Mouse (Mus musculus) forebrain, embryonic 16.5 days (tissue): ENCODE results near the gene Gm3415. TPM values are rescaled to one million over a fixed set of nuclear protein-coding genes. Genes with fewer than 3 reads are reported as not detected.

Source experiments
- ATAC-seq: fragments of 200-750 bp; cut with Nextera tagmentation; 2 replicates; pipeline ENCODE4 v1.8.0; 2017; ENCODE audit warnings: mild to moderate bottlenecking, moderate library complexity
- H3K27ac ChIP-seq: fragments of 300-500 bp; sonication (generic); 2 replicates; pipeline ENCODE4 v1.5.1; 2014; ENCODE audit warnings: low read length, control low read depth
- H3K27me3 ChIP-seq: fragments of 300-500 bp; sonication (generic); replicated peaks from 2 replicates; pipeline ENCODE4 v1.6.1; 2014; ENCODE audit warnings: low read length; ENCODE audit not compliant: control insufficient read depth, insufficient read depth
- H3K36me3 ChIP-seq: fragments of 300-500 bp; sonication (generic); 2 replicates; pipeline ENCODE4 v1.6.1; 2014; ENCODE audit not compliant: control insufficient read depth, insufficient read depth
- H3K4me1 ChIP-seq: fragments of 300-500 bp; sonication (generic); replicated peaks from 2 replicates; pipeline ENCODE4 v1.6.1; 2014; ENCODE audit warnings: low read length; ENCODE audit not compliant: control insufficient read depth, insufficient read depth
- H3K4me2 ChIP-seq: fragments of 300-500 bp; sonication (generic); 2 replicates; pipeline ENCODE4 v1.6.1; 2014; ENCODE audit warnings: mild to moderate bottlenecking, low read length, control low read depth
- H3K4me3 ChIP-seq: fragments of 300-500 bp; sonication (generic); replicated peaks from 2 replicates; pipeline ENCODE4 v1.5.1; 2014; ENCODE audit warnings: mild to moderate bottlenecking, low read length, control low read depth
- H3K9ac ChIP-seq: fragments of 300-500 bp; sonication (generic); replicated peaks from 2 replicates; pipeline ENCODE4 v1.6.1; 2014; ENCODE audit warnings: low read depth, low read length, control low read depth
- H3K9me3 ChIP-seq: fragments of 300-500 bp; sonication (generic); 2 replicates; pipeline ENCODE4 v1.6.1; 2016; ENCODE audit warnings: low read length; ENCODE audit not compliant: control insufficient read depth
- WGBS: fragments of 180-500 bp; shearing (Covaris S2); extraction: QIAGEN DNeasy Blood & Tissue Kit; methylation state at CpG from one replicate; pipeline ENCODE4 v1.1.7; 2014; 5-methylcytosine and 5-hydroxymethylcytosine counted together
- polyA plus RNA-seq: library from polyadenylated mRNA; unstranded; fragments of >200 nt; fragmentation: Nextera tagmentation; extraction: Ambion mirVana; gene quantifications from 2 replicates; pipeline ENCODE4 v1.2.1, GENCODE M21; 2015

The Gm3415 gene
- polyA plus RNA-seq, 1 experiment from 2014 or later: not detected

- Histone ChIP-seq H3K9ac (no peak overlapping the region), H3K9me3 (no peaks in the 10 kb centered on the region), H3K36me3 (no peaks in the 10 kb centered on the region), H3K27me3 (0 out of 2 replicates have a peak, but pooled peaks cover 3% of the 10 kb centered on the region), H3K4me1 (peaks cover 3% of the 10 kb centered on the region; the same call in 1 of the 2 replicates), H3K4me3 (no peak overlapping the region), H3K4me2 (no peak overlapping the region), H3K27ac (no peak overlapping the region)
- ATAC-seq: no peak
- 91% methylated on average over 3 of the region's 3 CpGs for WGBS
Observed at GRCm38 (mm10) chr5:146576668-146577067, 20.7 kb downstream of the Gm3415 start.

DNA sequence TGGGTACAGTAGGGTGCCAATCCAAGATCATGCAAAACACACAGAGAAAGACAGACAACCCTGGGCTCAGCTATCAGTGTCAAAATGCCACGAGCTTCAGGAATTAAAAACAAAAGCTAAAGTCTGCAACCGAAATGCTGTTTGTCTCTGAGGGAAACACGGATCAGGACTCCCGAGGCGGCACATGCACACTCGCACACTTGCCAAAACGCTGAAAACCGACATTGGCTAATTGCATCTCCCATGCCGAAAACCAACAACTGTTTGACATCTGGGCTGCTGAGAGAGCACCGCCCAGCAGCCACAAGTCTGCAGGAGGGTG, 28.2 kb downstream of the Gm3415 start:
- Histone ChIP-seq H3K27ac (no peak overlapping the region; the same call in 1 of the 2 replicates), H3K4me3 (peak overlapping the region; percentile 69), H3K9me3 (no peaks in the 10 kb centered on the region), H3K36me3 (no peaks in the 10 kb centered on the region), H3K4me2 (peak overlapping the region; percentile 82), H3K4me1 (peaks cover 9% of the 10 kb centered on the region), H3K27me3 (peaks cover 20% of the 10 kb centered on the region), H3K9ac (peak overlapping the region; percentile 86)
- no peak for ATAC-seq
- WGBS: 2% methylated on average over 10 of the region's 10 CpGs

DNA sequence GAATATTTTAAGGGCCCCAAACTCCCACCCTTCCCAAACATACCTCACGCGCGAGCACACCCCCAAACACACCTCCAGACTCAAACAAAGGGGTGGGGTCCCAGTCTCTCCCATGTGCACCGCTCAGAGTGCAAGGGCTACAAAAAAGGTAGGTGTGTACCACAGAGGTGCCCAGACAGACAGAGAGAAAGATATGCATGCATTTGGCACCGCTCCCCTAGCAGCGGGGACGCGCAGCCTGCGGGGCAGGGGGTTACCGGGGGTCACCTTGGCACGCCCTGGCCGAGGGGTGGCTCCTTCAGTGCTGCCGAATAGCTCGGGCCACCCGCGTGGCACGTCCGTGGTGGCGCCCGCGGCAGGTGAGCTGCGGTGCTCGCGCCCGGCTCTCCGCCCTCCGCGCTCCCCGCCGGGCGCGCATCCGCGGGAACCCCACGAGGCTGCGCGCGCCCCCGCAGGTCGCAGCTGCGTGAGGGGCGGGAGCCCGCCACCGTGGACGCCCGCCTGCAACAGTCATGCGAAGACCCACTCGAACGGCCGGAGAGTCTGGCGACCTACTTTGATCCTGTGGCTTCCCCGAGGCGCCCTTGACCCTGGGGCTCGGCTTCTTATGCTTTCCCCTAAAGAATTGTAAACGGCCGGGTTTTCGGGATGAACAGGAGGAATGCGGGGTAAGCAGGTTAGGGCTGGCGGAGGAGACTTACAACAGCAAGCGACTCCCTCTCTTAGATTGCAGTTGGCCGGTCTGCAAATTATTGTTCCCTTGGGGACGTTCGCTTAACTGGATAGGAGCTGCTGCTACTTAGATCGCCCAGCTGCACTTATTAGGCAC, 28.8 kb downstream of the Gm3415 start, which contains the start of gene Gpr12:
Gpr12 (minus strand) TSS at position 762 of the 829 bp plus-strand sequence.
- no peaks in the 10 kb centered on the region for H3K36me3 ChIP-seq
- H3K4me1 ChIP-seq: peaks cover 9% of the 10 kb centered on the region
- H3K27me3 ChIP-seq: peaks cover 20% of the 10 kb centered on the region
- H3K4me3 ChIP-seq: peak within 1 kb of the TSS; percentile 69
- H3K4me2 ChIP-seq: peak within 1 kb of the TSS; percentile 82
- under 1% methylated on average over 64 of the region's 64 CpGs for WGBS
- peak within 1 kb of the TSS; percentile 86 for H3K9ac ChIP-seq
- H3K27ac ChIP-seq: peak within 1 kb of the TSS; percentile 11
- H3K9me3 ChIP-seq: no peaks in the 10 kb centered on the region
- ATAC-seq: peak; percentile 78

GRCm38 (mm10) chr5:146585307-146585651, 29.3 kb downstream of the Gm3415 start:
- Histone ChIP-seq H3K9ac (peak overlapping the region; percentile 86), H3K4me2 (peak overlapping the region; percentile 82), H3K4me1 (peaks cover 9% of the 10 kb centered on the region), H3K27me3 (peaks cover 20% of the 10 kb centered on the region), H3K27ac (no peak overlapping the region; the same call in 1 of the 2 replicates), H3K36me3 (no peaks in the 10 kb centered on the region), H3K9me3 (no peaks in the 10 kb centered on the region), H3K4me3 (peak overlapping the region; percentile 69)
- WGBS: 10% methylated on average over 10 of the region's 10 CpGs
- no peak for ATAC-seq

- H3K27me3 ChIP-seq: peaks cover 18% of the 10 kb centered on the region
- H3K4me3 ChIP-seq: no peak overlapping the region
- H3K27ac ChIP-seq: no peak overlapping the region
- ATAC-seq: no peak
- no peak overlapping the region for H3K9ac ChIP-seq
- H3K4me1 ChIP-seq: peaks cover 13% of the 10 kb centered on the region
- H3K9me3 ChIP-seq: no peaks in the 10 kb centered on the region
- no peak overlapping the region for H3K4me2 ChIP-seq
- no peaks in the 10 kb centered on the region for H3K36me3 ChIP-seq
- WGBS: 72% methylated on average over 8 of the region's 8 CpGs
Observed at GRCm38 (mm10) chr5:146586357-146587070, 30.6 kb downstream of the Gm3415 start.

GRCm38 (mm10) chr5:146590987-146591386, 35.1 kb downstream of the Gm3415 start:
- Histone ChIP-seq H3K4me3 (no peak overlapping the region), H3K4me1 (peaks cover 4% of the 10 kb centered on the region; the same call in 1 of the 2 replicates), H3K4me2 (no peak overlapping the region), H3K27me3 (peaks cover 9% of the 10 kb centered on the region), H3K36me3 (no peaks in the 10 kb centered on the region), H3K9me3 (0 out of 2 replicates have a peak, but pooled peaks cover 3% of the 10 kb centered on the region), H3K27ac (no peak overlapping the region), H3K9ac (no peak overlapping the region)
- whole genome bisulfite sequencing: 31% methylated on average over 4 of the region's 4 CpGs
- ATAC-seq: no peak

- Histone ChIP-seq H3K27me3 (peaks cover 3% of the 10 kb centered on the region), H3K27ac (no peak overlapping the region), H3K4me1 (peaks cover 4% of the 10 kb centered on the region; the same call in 1 of the 2 replicates), H3K4me3 (no peak overlapping the region), H3K9ac (no peak overlapping the region), H3K4me2 (no peak overlapping the region), H3K9me3 (0 out of 2 replicates have a peak, but pooled peaks cover 3% of the 10 kb centered on the region), H3K36me3 (no peaks in the 10 kb centered on the region)
- no peak for ATAC-seq
- WGBS: 86% methylated on average over 4 of the region's 4 CpGs
Observed at GRCm38 (mm10) chr5:146591636-146592035, 35.7 kb downstream of the Gm3415 start.

DNA sequence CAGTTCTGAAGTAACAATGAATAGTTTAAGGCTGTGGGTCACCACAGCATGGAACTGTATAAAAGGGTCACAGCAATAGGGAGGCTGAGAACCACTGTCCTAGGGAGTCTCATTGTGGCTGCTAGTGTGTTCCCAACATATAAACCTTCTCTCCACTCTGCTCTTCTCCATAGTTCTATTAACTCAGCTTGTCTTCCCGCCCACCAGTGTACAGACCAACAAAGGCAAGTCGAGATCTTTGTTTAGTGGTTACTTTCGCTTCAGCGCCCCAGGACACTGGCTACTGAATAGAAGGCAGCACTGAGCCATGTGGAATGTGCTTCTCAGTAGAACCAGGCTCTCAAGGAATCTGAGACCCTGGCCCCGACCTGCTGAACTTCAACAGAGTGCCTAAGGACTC, 36.6 kb downstream of the Gm3415 start:
- H3K4me2 ChIP-seq: no peak overlapping the region
- no peaks in the 10 kb centered on the region for H3K36me3 ChIP-seq
- WGBS: 8% methylated on average over 5 of the region's 5 CpGs
- no peak overlapping the region for H3K9ac ChIP-seq
- 0 out of 2 replicates have a peak, but pooled peaks cover 3% of the 10 kb centered on the region for H3K9me3 ChIP-seq
- H3K27me3 ChIP-seq: no peaks in the 10 kb centered on the region; the same call in 1 of the 2 replicates
- ATAC-seq: peak; percentile 77
- H3K4me3 ChIP-seq: no peak overlapping the region
- peaks cover 4% of the 10 kb centered on the region; the same call in 1 of the 2 replicates for H3K4me1 ChIP-seq
- no peak overlapping the region for H3K27ac ChIP-seq
